ENCODE assay signal across 8 mouse cellular contexts in genomic region chr9:48737210-48737850, GRCm38 (mm10).
DNase-seq lines count a peak whose midpoint lies in the region; ATAC-seq lines count a peak whose summit lies in the region.

No protein-coding gene starts in this region.

- 41% methylated on average over 13 of the region's 13 CpGs for WGBS in hindbrain, embryonic 12.5 days
- 16% methylated on average over 13 of the region's 13 CpGs for WGBS in lung, embryonic 15.5 days

- no peaks in the 10 kb centered on the region for H3K27me3 ChIP-seq in hindbrain, embryonic 12.5 days
- H3K27me3 ChIP-seq in lung, embryonic 15.5 days, result peaks cover 12% of the 10 kb centered on the region; the same call in 1 of the 2 replicates

- H3K4me3 ChIP-seq in hindbrain, embryonic 12.5 days, result no peak overlapping the region
- H3K4me3 ChIP-seq in lung, embryonic 15.5 days, result no peak overlapping the region

- peak overlapping the region; percentile 31 for H3K27ac ChIP-seq in hindbrain, embryonic 12.5 days
- peak overlapping the region; percentile 83 for H3K27ac ChIP-seq in lung, embryonic 15.5 days

- peaks cover 79% of the 10 kb centered on the region for H3K4me1 ChIP-seq in hindbrain, embryonic 12.5 days
- H3K4me1 ChIP-seq in lung, embryonic 15.5 days, result peaks cover 83% of the 10 kb centered on the region

- H3K9me3 ChIP-seq in hindbrain, embryonic 12.5 days (replicated peaks), result no peaks in the 10 kb centered on the region
- H3K9me3 ChIP-seq in lung, embryonic 15.5 days, result no peaks in the 10 kb centered on the region

- H3K36me3 ChIP-seq in hindbrain, embryonic 12.5 days, result no peaks in the 10 kb centered on the region
- H3K36me3 ChIP-seq in lung, embryonic 15.5 days, result no peaks in the 10 kb centered on the region

- peak; percentile 99 for DNase-seq in adipocyte (ENCODE audit: low spot score)
- peak; percentile 69 to 81 for DNase-seq in cerebellum, postnatal 14 days
- DNase-seq in gastrocnemius, adult 18-20 months (ENCODE audit: low spot score), result peak; percentile 99
- peak; percentile 97 for DNase-seq in layer of hippocampus, adult 9-11 months
- peak; percentile 64 for DNase-seq in right cerebral cortex, postnatal 14 days
- DNase-seq in T-cell, adult 2 months (ENCODE audit: low spot score), result no peak

- H3K4me2 ChIP-seq in hindbrain, embryonic 12.5 days (replicated peaks), result 0 out of 2 replicates have a peak overlapping the region, but pooled peaks have one; percentile 1
- H3K4me2 ChIP-seq in lung, embryonic 15.5 days, result peak overlapping the region; percentile 42

- ATAC-seq in hindbrain, embryonic 12.5 days (ENCODE audit: low FRiP score), result no peak
- ATAC-seq in lung, embryonic 15.5 days (ENCODE audit: borderline replicate concordance, extremely low read depth, low FRiP score, low TSS enrichment), result peak; percentile 85

- H3K9ac ChIP-seq in hindbrain, embryonic 12.5 days, result no peak overlapping the region
- no peak overlapping the region for H3K9ac ChIP-seq in lung, embryonic 15.5 days
